Mouse (Mus musculus) embryonic facial prominence, embryonic 11.5 days (tissue): ENCODE data around the gene Gnai3. TPM values are rescaled to one million over a fixed set of nuclear protein-coding genes. Genes with fewer than 3 reads are reported as not detected.

Experiments
- ATAC-seq: fragments of 200-750 bp; cut with Nextera tagmentation; replicated peaks from 2 replicates; pipeline ENCODE4 v1.8.0; 2017; ENCODE audit warnings: low read depth; ENCODE audit not compliant: insufficient number of reproducible peaks, low FRiP score, low TSS enrichment
- DNase-seq: peaks from one replicate; pipeline ENCODE4 v3.0.0-alpha.2; 2015; ENCODE audit warnings: low spot score
- H3K27ac ChIP-seq: fragments of 300-500 bp; sonication (generic); replicated peaks from 2 replicates; pipeline ENCODE4 v1.5.1; 2014; ENCODE audit warnings: mild to moderate bottlenecking, low read depth, low read length, control low read depth
- H3K27me3 ChIP-seq: fragments of 300-500 bp; sonication (generic); 2 replicates; pipeline ENCODE4 v1.6.1; 2014; ENCODE audit warnings: mild to moderate bottlenecking, low read length, moderate library complexity, mixed read lengths; ENCODE audit not compliant: control insufficient read depth, insufficient read depth
- H3K36me3 ChIP-seq: fragments of 300-500 bp; sonication (generic); replicated peaks from 2 replicates; pipeline ENCODE4 v1.6.1; 2014; ENCODE audit warnings: low read depth, mild to moderate bottlenecking, low read length, moderate library complexity, mixed read lengths; ENCODE audit not compliant: control insufficient read depth, insufficient read depth
- H3K4me1 ChIP-seq: fragments of 300-500 bp; sonication (generic); 2 replicates; pipeline ENCODE4 v1.6.1; 2014; ENCODE audit warnings: low read length, mixed read lengths; ENCODE audit not compliant: control insufficient read depth, insufficient read depth
- H3K4me2 ChIP-seq: fragments of 300-500 bp; sonication (generic); 2 replicates; pipeline ENCODE4 v1.6.1; 2014; ENCODE audit warnings: low read depth, mild to moderate bottlenecking, control low read depth, low read length, moderate library complexity
- H3K4me3 ChIP-seq: fragments of 300-500 bp; sonication (generic); 2 replicates; pipeline ENCODE4 v1.5.1; 2014; ENCODE audit warnings: low read depth, low read length, control low read depth
- H3K9ac ChIP-seq: fragments of 300-500 bp; sonication (generic); replicated peaks from 2 replicates; pipeline ENCODE4 v1.6.1; 2014; ENCODE audit warnings: mild to moderate bottlenecking, control low read depth, low read length
- H3K9me3 ChIP-seq: fragments of 300-500 bp; sonication (generic); replicated peaks from 2 replicates; pipeline ENCODE4 v1.6.1; 2016; ENCODE audit warnings: mild to moderate bottlenecking, low read length, inconsistent platforms, mixed read lengths; ENCODE audit not compliant: control insufficient read depth
- WGBS: fragments of 180-500 bp; shearing (Covaris S2); extraction: QIAGEN DNeasy Blood & Tissue Kit; methylation state at CpG from one replicate; pipeline ENCODE4 v1.1.7; 2014; 5-methylcytosine and 5-hydroxymethylcytosine counted together
- polyA plus RNA-seq: library from polyadenylated mRNA; unstranded; fragments of >200 nt; fragmentation: Nextera tagmentation; extraction: Ambion mirVana; gene quantifications from 2 replicates; pipeline ENCODE4 v1.2.1, GENCODE M21; 2014

Gene Gnai3
- polyA plus RNA-seq, 1 experiment from 2014 or later: 242 TPM

DNA sequence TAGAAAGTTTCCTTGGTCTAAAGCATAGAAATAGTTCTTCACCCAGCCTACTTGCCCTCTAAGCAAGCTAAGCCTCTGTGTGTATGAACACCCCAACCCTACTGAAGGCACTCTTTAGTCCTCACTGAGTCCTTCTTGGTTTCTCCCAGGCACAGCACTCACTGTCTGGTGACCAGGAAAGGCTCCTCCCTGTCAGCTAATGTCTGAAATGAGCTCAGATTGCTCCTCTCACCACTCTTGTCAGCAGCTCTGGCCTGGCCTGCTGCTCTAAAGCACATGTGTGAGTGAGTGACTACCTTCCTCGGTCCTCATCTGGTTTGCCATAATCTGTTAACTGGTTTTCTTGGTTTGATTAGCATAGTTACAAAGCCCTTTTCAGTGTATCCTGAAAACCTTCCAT is 14.1 kb downstream of the Gnai3 start:
- no peaks in the 10 kb centered on the region; the same call in 1 of the 2 replicates for H3K4me1 ChIP-seq
- no peak overlapping the region for H3K4me2 ChIP-seq
- DNase-seq: no peak
- no peak overlapping the region for H3K4me3 ChIP-seq
- no peak for ATAC-seq
- no peaks in the 10 kb centered on the region for H3K9me3 ChIP-seq
- no peak overlapping the region for H3K27ac ChIP-seq
- no peak overlapping the region for H3K9ac ChIP-seq
- 81% methylated on average over 1 of the region's 1 CpGs for WGBS
- H3K36me3 ChIP-seq: no peaks in the 10 kb centered on the region
- H3K27me3 ChIP-seq: no peaks in the 10 kb centered on the region

DNA sequence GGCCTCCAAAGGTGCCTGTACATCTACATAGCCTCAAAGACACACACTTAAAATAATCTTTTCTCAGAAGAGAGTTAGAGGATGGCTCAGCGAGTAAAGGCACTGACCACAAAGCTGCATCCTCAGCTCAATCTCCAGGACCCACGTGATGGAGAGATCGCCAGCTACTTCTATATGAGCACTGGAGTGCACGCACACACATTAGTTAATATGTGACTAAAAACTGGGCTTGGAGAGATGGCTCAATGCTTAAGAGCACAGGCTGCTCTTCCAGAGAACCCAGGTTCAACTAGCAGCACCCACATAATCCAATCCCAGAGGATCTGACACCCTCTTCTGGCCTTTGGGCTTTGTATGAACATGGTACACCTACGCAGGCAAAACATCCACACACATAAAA is 14.7 kb downstream of the Gnai3 start:
- H3K36me3 ChIP-seq: no peaks in the 10 kb centered on the region
- no peaks in the 10 kb centered on the region; the same call in 1 of the 2 replicates for H3K4me1 ChIP-seq
- no peak overlapping the region for H3K27ac ChIP-seq
- no peak overlapping the region for H3K4me2 ChIP-seq
- 94% methylated on average over 5 of the region's 5 CpGs for WGBS
- H3K9ac ChIP-seq: no peak overlapping the region
- H3K9me3 ChIP-seq: no peaks in the 10 kb centered on the region
- no peaks in the 10 kb centered on the region for H3K27me3 ChIP-seq
- ATAC-seq: no peak
- no peak overlapping the region for H3K4me3 ChIP-seq
- DNase-seq: no peak

DNA sequence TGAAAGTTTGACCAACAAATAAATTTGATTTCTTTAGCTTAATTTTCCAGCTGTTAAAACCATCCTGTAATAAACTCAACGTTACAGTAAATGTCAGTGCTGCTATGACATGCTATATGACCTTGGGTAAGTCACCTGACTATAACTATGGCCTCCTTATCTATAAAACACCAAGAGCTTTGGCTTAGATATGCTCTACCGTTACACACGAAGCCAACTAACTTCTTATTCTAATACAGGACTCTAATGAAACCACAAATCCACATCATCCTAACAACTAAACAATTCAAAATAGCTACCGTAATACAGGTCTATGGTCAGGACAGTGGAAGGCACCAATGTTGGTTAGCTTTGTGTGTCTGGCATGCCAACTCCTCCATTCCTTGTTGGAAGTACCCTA is 16.1 kb downstream of the Gnai3 start:
- Histone ChIP-seq H3K4me1 (no peaks in the 10 kb centered on the region; the same call in 1 of the 2 replicates), H3K4me3 (no peak overlapping the region), H3K27ac (no peak overlapping the region), H3K4me2 (no peak overlapping the region), H3K9me3 (no peaks in the 10 kb centered on the region), H3K36me3 (no peaks in the 10 kb centered on the region), H3K27me3 (no peaks in the 10 kb centered on the region), H3K9ac (no peak overlapping the region)
- ATAC-seq (no peak), DNase-seq (no peak)
- 94% methylated on average over 4 of the region's 4 CpGs for WGBS

DNA sequence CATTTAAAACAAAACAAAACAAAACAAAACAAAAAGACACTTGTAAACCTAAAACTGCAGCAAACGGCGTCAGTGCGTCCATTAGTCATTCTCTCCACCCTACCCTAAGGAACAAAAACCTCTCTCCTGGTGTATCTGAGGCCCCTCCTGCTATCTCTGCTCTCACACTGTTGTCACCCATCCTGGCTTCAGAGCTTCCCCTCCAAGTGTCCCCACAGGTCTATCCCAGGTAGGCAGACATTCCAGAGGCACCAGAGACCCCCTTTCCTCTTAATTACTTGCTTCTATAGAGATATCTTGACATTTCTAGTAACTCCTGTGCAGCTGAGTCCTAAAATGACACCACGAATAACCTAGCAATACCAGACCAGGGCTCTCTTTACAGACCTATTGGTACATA is 16.6 kb downstream of the Gnai3 start:
- Histone ChIP-seq H3K36me3 (no peaks in the 10 kb centered on the region), H3K4me3 (no peak overlapping the region), H3K27ac (no peak overlapping the region), H3K9ac (no peak overlapping the region), H3K27me3 (no peaks in the 10 kb centered on the region), H3K4me1 (no peaks in the 10 kb centered on the region; the same call in 1 of the 2 replicates), H3K9me3 (no peaks in the 10 kb centered on the region), H3K4me2 (no peak overlapping the region)
- 91% methylated on average over 4 of the region's 4 CpGs for WGBS
- no peak for ATAC-seq
- DNase-seq: no peak

DNA sequence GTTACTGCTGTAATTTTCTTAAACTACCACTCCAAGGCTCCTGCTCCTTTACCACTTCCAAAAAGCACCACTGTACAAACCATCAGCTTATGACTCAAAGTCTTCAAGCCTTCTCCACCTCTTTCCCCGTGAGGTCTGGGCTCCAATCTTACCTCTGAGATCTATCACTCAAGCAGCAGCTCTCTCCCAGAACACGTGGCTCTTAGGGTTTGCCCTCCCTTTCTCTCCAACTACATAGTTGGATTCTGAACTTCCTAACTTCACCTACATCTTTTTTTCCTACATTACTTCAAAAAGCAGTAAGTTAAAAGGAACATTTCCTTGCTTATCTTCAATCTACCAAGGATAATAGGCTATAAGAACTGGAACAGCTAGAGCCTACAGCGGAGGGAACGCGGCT is 17.4 kb downstream of the Gnai3 start:
- no peak overlapping the region for H3K4me2 ChIP-seq
- H3K27me3 ChIP-seq: no peaks in the 10 kb centered on the region
- 72% methylated on average over 5 of the region's 5 CpGs for WGBS
- H3K27ac ChIP-seq: no peak overlapping the region
- no peak for DNase-seq
- H3K4me1 ChIP-seq: no peaks in the 10 kb centered on the region; the same call in 1 of the 2 replicates
- no peak overlapping the region for H3K4me3 ChIP-seq
- H3K36me3 ChIP-seq: no peaks in the 10 kb centered on the region
- H3K9ac ChIP-seq: no peak overlapping the region
- no peaks in the 10 kb centered on the region for H3K9me3 ChIP-seq
- no peak for ATAC-seq

DNA sequence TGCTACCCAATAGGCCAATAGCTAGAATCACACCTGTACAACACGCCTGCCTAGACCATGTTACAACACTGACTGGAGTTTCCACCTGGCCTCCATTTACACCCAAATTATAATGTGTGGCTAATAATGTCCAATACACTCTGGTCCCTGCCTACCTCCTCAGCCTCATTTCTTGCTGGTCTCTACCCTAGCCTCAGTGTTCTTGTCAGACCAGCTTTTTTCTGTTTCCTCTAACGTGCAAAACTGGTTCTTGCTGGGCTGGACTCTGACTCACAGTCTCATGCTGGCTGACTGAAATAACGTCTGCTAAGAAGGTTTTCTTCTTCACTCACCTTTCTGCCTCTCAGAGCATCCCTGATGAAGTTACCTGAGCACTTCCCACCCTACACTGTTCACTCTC is 19.6 kb downstream of the Gnai3 start:
- H3K9ac ChIP-seq: no peak overlapping the region
- WGBS: 87% methylated on average over 3 of the region's 3 CpGs
- no peaks in the 10 kb centered on the region for H3K36me3 ChIP-seq
- ATAC-seq: no peak
- no peak for DNase-seq
- H3K9me3 ChIP-seq: no peaks in the 10 kb centered on the region
- no peak overlapping the region for H3K4me3 ChIP-seq
- no peaks in the 10 kb centered on the region for H3K27me3 ChIP-seq
- no peak overlapping the region for H3K4me2 ChIP-seq
- no peaks in the 10 kb centered on the region; the same call in 1 of the 2 replicates for H3K4me1 ChIP-seq
- no peak overlapping the region for H3K27ac ChIP-seq

DNA sequence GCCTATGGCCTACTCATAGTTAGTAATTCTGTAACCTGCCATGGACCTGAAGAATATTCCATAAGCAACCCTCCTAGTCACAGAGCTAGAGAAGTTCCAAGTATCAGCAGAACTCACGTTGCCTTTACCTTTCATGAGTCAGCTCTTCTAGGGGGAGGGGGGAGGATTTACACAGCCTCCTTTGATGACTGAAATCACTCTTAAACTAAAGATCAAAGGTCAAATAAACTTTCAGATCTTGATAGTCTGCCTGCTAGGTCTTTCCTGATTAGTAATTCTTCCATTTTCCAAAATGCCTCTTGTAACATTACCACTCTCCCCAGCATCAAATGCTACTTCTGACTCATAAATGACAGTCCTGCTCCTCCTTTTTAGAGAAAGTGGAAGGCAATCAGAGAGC is 21.8 kb downstream of the Gnai3 start:
- no peaks in the 10 kb centered on the region for H3K9me3 ChIP-seq
- no peaks in the 10 kb centered on the region for H3K36me3 ChIP-seq
- ATAC-seq (no peak), DNase-seq (no peak)
- H3K27me3 ChIP-seq: no peaks in the 10 kb centered on the region
- H3K4me2 ChIP-seq: no peak overlapping the region
- no peaks in the 10 kb centered on the region for H3K4me1 ChIP-seq
- WGBS: 45% methylated on average over 1 of the region's 1 CpGs
- no peak overlapping the region for H3K9ac ChIP-seq
- H3K27ac ChIP-seq: no peak overlapping the region
- no peak overlapping the region for H3K4me3 ChIP-seq

DNA sequence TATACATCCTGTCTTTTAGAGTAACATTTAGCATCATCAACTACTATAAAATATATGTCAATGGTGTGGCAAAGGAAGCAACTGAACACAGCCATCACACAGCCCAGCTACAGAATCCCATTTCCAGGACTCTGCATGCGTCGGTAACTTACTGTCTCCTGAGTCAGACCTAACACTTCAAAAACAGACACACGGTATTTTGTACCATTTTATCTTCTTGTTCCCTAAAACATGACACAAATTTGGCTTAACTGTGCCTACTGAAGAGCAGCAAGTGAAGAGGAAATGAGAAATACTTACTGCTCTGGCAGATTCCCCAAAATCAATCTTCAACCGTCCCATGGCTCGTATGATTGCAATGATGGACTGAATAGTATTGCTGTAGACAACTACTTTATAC is 22.7 kb downstream of the Gnai3 start:
- DNase-seq (no peak), ATAC-seq (no peak)
- H3K9me3 ChIP-seq: no peaks in the 10 kb centered on the region
- no peaks in the 10 kb centered on the region; the same call in 1 of the 2 replicates for H3K36me3 ChIP-seq
- H3K27ac ChIP-seq: no peak overlapping the region
- H3K27me3 ChIP-seq: no peaks in the 10 kb centered on the region
- H3K9ac ChIP-seq: no peak overlapping the region
- no peaks in the 10 kb centered on the region for H3K4me1 ChIP-seq
- WGBS: 92% methylated on average over 5 of the region's 5 CpGs
- H3K4me3 ChIP-seq: no peak overlapping the region
- no peak overlapping the region for H3K4me2 ChIP-seq
